Mouse (Mus musculus) testis, adult 2 months (tissue): Measurements from ENCODE around the gene Gna15. TPM values are rescaled to one million over a fixed set of nuclear protein-coding genes. Genes with fewer than 3 reads are reported as not detected.

Experiments used
- H3K27ac ChIP-seq: fragments of 200-500 bp; 2 replicates; pipeline ENCODE4 v1.5.1; 2012; ENCODE audit warnings: low read depth, low read length; ENCODE audit not compliant: control insufficient read depth, insufficient read depth
- H3K27me3 ChIP-seq: fragments of 200-500 bp; 2 replicates; pipeline ENCODE4 v1.6.1; 2012; ENCODE audit warnings: mild to moderate bottlenecking, low read length, moderate library complexity; ENCODE audit not compliant: control insufficient read depth, insufficient read depth
- H3K36me3 ChIP-seq: fragments of 200-500 bp; 2 replicates; pipeline ENCODE4 v1.6.1; 2012; ENCODE audit warnings: mild to moderate bottlenecking, low read length; ENCODE audit not compliant: control insufficient read depth, insufficient read depth
- H3K4me1 ChIP-seq: fragments of 200-500 bp; 2 replicates; pipeline ENCODE4 v1.6.1; 2012; ENCODE audit warnings: low read length; ENCODE audit not compliant: control insufficient read depth, insufficient read depth
- H3K4me3 ChIP-seq: fragments of 200-500 bp; 2 replicates; pipeline ENCODE4 v1.5.1; 2012; ENCODE audit warnings: low read depth, mild to moderate bottlenecking, low read length, moderate library complexity, mixed read lengths; ENCODE audit not compliant: control insufficient read depth
- CTCF ChIP-seq: fragments of 200-500 bp; IDR thresholded peaks from 2 replicates; pipeline ENCODE4 v1.5.1; 2012; ENCODE audit warnings: low read depth, mild to moderate bottlenecking, inconsistent platforms, low read length, moderate library complexity; ENCODE audit not compliant: control insufficient read depth, insufficient read depth, insufficient replicate concordance
- POLR2A ChIP-seq: fragments of 200-500 bp; IDR thresholded peaks from 2 replicates; pipeline ENCODE4 v1.6.1; 2012; ENCODE audit warnings: low read depth, mild to moderate bottlenecking, inconsistent platforms, low read length, moderate library complexity; ENCODE audit not compliant: control insufficient read depth
- polyA plus RNA-seq: library from polyadenylated mRNA; depleted of rRNA; stranded (reverse); fragments of >200 nt; gene quantifications from 2 replicates; pipeline ENCODE4 v1.2.3, GENCODE M21; 2012

Gna15 gene
- polyA plus RNA-seq, 1 experiment, result 1.0 TPM

DNA sequence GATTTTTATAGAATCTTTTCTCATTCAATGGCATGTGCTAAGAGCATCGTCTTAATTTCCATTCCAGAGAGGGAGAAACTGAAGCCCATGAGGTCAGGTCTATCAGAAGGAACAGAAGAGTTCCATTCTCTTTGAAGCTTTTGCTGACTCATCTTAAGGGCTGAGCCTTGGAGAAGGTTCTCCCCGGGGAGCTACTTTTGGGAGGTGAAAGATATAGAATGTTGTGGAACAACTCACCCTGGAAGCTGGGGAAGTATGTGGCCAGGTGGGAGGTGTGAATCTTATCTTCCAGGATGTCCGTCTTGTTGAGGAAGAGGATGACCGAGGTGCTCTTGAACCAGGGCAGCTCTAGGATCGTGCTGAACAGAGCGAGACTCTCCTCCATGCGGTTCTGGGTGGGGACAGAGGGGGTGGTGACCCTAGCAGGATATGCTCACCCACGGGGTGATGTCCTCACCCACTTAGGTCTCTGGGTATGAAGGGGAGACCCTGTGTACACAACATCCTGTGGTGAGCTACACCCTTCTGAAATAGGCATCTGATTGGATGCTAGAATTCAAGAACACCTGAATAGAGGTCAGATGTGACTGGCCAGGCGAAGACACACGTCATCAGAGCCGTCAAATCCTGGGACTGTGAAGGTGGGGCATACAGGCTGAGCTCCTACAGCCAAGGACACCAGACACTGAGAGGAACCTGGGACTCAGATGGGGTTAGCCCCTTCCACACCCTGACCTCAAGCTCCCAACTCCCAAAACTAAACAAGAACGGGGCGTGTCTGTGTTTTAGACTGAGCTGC lies 16.1 kb downstream of the Gna15 start:
- Histone ChIP-seq H3K27ac (no peak overlapping the region), H3K27me3 (no peaks in the 10 kb centered on the region), H3K36me3 (no peaks in the 10 kb centered on the region), H3K4me3 (no peak overlapping the region), H3K4me1 (peaks cover 6% of the 10 kb centered on the region; the same call in 1 of the 2 replicates)
- TF ChIP-seq POLR2A, result no peak
- no peak for TF ChIP-seq CTCF

DNA sequence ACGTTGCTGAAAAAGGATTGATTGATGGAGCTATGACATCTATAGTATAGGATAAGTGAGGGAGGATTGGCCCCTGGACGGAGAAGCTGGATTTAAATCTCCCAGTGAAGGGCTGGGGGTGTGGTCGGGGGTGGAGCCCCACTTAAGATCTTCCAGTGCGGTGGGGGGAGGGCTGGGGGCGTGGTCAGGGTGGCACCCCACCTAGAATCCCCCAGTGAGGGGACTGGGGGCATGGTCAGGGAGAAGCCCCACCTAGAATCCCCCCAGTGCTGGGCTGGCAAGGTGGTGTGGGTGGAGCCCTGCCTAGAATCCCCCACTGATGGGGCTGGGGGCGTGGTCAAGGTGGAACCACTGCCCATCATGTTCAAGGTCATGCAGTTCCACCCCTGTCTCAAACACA lies 16.9 kb downstream of the Gna15 start:
- TF ChIP-seq POLR2A (no peak), CTCF (no peak)
- Histone ChIP-seq H3K27me3 (no peaks in the 10 kb centered on the region), H3K4me1 (peaks cover 7% of the 10 kb centered on the region; the same call in 1 of the 2 replicates), H3K36me3 (no peaks in the 10 kb centered on the region), H3K27ac (no peak overlapping the region), H3K4me3 (no peak overlapping the region)

DNA sequence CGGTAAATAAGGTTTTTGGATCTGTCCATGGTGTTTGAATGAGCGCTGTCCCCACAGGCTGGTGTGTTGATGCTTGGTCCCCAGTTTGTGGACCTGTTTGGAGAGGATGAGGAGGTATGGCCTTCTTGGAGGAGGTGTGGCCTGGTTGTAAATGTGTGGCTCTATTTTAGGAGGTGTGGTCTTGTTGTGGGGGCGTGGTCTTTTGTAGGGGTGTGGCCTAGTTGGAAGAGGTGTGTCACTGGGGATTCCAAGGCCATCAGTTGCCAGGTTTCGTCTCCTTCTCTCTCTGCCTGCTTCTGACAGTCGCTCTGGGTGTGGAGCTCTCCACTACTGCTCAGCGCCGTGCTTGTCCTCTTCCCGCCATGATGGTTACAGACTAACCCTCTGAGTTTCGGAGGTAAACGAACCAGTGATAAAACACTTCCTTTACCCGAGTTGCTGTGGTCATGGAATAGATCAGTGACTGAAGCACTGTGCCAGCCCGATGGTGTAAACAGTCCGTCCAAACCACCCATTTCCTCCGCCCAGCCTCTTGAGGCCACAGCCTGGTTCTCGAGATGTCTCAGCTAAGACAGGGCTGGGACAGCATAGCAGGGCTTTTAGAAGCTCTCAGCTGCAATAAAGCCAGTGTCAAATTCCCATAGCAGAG lies 18.9 kb downstream of the Gna15 start:
- Histone ChIP-seq H3K27me3 (no peaks in the 10 kb centered on the region), H3K36me3 (no peaks in the 10 kb centered on the region), H3K4me3 (no peak overlapping the region), H3K4me1 (peaks cover 3% of the 10 kb centered on the region; the same call in 1 of the 2 replicates), H3K27ac (no peak overlapping the region)
- TF ChIP-seq POLR2A, result no peak

DNA sequence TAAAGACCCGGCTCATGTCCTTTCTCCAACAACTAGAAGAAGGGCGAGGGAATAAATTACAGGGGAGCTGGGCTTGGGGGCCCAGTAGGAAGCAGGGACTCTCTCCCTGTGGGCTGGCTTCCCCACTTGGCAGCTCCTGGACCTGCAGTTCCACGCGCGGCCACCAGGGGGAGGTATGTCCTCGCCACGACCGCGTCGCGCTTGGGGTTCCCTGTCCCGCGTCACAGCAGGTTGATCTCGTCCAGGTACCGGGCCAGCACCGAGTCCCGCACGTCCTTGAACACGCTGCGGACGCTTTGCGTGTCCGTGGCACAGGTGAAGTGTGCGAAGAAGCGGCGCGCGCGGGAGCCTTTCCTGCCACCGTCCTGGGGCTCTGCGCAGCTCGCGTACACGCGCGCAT lies 21.4 kb downstream of the Gna15 start:
- Histone ChIP-seq H3K27ac (no peak overlapping the region), H3K4me1 (peaks cover 3% of the 10 kb centered on the region; the same call in 1 of the 2 replicates), H3K4me3 (peak overlapping the region; percentile 52), H3K27me3 (no peaks in the 10 kb centered on the region), H3K36me3 (no peaks in the 10 kb centered on the region)
- TF ChIP-seq POLR2A (no peak), CTCF (peak; percentile 100)

GRCm38 (mm10) chr10:81501863-81502262 lies 22.2 kb downstream of the Gna15 start:
- no peaks in the 10 kb centered on the region for H3K36me3 ChIP-seq
- H3K4me3 ChIP-seq, result no peak overlapping the region
- TF ChIP-seq CTCF (no peak), POLR2A (no peak)
- no peaks in the 10 kb centered on the region for H3K27me3 ChIP-seq
- peaks cover 3% of the 10 kb centered on the region; the same call in 1 of the 2 replicates for H3K4me1 ChIP-seq
- no peak overlapping the region for H3K27ac ChIP-seq

DNA sequence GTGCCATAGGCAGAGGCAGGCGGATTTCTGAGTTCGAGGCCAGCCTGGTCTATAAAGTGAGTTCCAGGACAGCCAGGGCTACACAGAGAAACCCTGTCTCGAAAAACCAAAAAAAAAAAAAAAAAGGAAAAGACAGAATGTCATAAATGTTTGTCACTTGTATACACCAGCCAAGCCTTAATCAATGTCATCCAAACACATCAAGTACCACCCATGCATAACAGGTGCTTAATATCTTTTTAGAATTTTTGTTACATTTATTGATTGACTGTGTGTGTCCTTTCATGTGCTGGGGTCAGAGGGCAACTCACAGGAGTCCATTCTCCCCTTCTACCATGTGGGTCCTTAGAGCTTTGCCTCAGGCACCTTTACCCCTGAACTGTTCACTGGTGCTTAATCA lies 24.0 kb downstream of the Gna15 start, which contains the start of gene S1pr4:
TSS of gene S1pr4 (minus strand) at position 101 of the 400 bp plus-strand sequence.
- TF ChIP-seq POLR2A (no peak), CTCF (no peak)
- peaks cover 12% of the 10 kb centered on the region for H3K4me1 ChIP-seq
- no peaks in the 10 kb centered on the region for H3K27me3 ChIP-seq
- H3K4me3 ChIP-seq, result no peak within 1 kb of the TSS
- H3K27ac ChIP-seq, result no peak within 1 kb of the TSS
- no peaks in the 10 kb centered on the region for H3K36me3 ChIP-seq

- Histone ChIP-seq H3K4me1 (peaks cover 14% of the 10 kb centered on the region), H3K4me3 (no peak overlapping the region), H3K27me3 (no peaks in the 10 kb centered on the region), H3K27ac (no peak overlapping the region), H3K36me3 (no peaks in the 10 kb centered on the region)
- TF ChIP-seq CTCF (no peak), POLR2A (no peak)
Observed at GRCm38 (mm10) chr10:81499250-81499901, 24.6 kb downstream of the Gna15 start.
